Mouse (Mus musculus): ENCODE data around the gene Nsun4. TPM values are rescaled to one million over a fixed set of nuclear protein-coding genes. Genes with fewer than 3 reads are reported as not detected.
A peak's percentile ranks its signal among the peaks of the same experiment; 100 is the strongest.

Nsun4 gene
- polyA plus RNA-seq (2014; fragmentation: Nextera tagmentation; extraction: Ambion mirVana): 16.9 and 20.0 TPM in 2 replicates

DNA sequence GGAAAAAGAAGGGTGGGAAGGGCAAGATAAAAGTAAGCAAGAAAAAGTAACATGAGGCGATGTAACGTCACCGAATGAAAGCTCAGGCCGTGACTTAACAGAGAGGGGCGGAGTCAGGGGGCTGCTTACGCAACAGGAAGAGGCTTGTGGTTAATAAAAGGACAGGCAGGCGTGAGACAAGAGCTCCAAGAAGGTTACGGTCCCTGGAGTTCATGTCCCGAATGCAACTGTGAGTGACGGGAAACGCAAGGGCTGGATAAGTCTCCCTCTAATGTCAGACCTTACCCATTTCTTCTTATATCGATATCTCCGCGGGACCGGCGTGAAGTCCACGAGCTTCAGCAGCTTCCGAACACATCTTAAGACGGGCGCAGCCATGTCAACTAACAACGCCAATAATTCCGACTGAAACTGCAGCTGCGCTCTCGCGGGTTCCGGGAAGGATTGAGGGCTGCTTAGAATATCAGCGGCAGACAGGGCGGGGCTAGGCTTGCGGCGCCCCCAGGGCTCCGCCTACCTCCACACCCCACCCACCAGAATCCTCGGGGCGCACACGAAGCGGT, at the start of gene Nsun4:
Gene Nsun4, minus strand, starts transcription at position 478 of the 563 bp plus-strand sequence.
- WGBS: under 1% methylated on average over 35 of the region's 35 CpGs
- H3K4me3 ChIP-seq (ENCODE audit: low read depth, low read length): peak within 1 kb of the TSS; percentile 57
- no peaks in the 10 kb centered on the region for H3K27me3 ChIP-seq (ENCODE audit: control insufficient read depth, insufficient read depth, low read length)
- DNase-seq (ENCODE audit: low spot score): peak; percentile 91
- peak; percentile 94 for ATAC-seq (ENCODE audit: insufficient number of reproducible peaks, low FRiP score, low TSS enrichment, low read depth)
- peaks cover 6% of the 10 kb centered on the region; the same call in 1 of the 2 replicates for H3K4me1 ChIP-seq (ENCODE audit: control insufficient read depth, insufficient read depth, low read length)
- H3K4me2 ChIP-seq (ENCODE audit: low read depth, severe bottlenecking): peak within 1 kb of the TSS; percentile 83
- no peaks in the 10 kb centered on the region for H3K36me3 ChIP-seq (ENCODE audit: control insufficient read depth, insufficient read depth, low read length)
- H3K27ac ChIP-seq (replicated peaks; ENCODE audit: low read depth, low read length): peak within 1 kb of the TSS; percentile 84
- H3K9ac ChIP-seq (ENCODE audit: low read length): peak within 1 kb of the TSS; percentile 60
- H3K9me3 ChIP-seq (ENCODE audit: control insufficient read depth, low read length): no peaks in the 10 kb centered on the region

DNA sequence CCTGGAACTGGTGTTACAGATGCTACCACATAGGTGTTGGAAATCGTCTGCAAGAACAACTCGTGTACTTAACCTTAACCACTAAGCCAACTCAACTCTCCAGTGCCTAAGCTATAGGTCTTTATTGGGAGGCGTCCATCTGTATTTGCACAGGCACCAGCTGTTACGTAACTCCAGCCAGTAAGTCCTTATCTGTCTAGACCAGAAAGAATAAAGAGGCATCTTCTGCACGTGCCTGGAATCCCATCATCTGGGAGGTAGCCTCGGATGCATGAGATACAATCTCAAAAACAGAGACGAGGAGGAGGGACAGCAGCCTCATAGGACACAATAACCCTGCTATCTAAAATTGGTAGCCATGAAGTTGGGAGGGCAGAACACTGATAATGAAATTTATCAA, 47.3 kb upstream of the Nsun4 start:
- H3K4me2 ChIP-seq (ENCODE audit: low read depth, severe bottlenecking): no peak overlapping the region
- H3K4me1 ChIP-seq (ENCODE audit: control insufficient read depth, insufficient read depth, low read length): no peaks in the 10 kb centered on the region
- 86% methylated on average over 7 of the region's 7 CpGs for WGBS
- H3K27me3 ChIP-seq (ENCODE audit: control insufficient read depth, insufficient read depth, low read length): no peaks in the 10 kb centered on the region
- no peak for DNase-seq (ENCODE audit: low spot score)
- no peak overlapping the region for H3K4me3 ChIP-seq (ENCODE audit: low read depth, low read length)
- H3K9ac ChIP-seq (ENCODE audit: low read length): no peak overlapping the region
- no peak overlapping the region for H3K27ac ChIP-seq (replicated peaks; ENCODE audit: low read depth, low read length)
- ATAC-seq (ENCODE audit: insufficient number of reproducible peaks, low FRiP score, low TSS enrichment, low read depth): no peak
- H3K9me3 ChIP-seq (ENCODE audit: control insufficient read depth, low read length): no peaks in the 10 kb centered on the region
- peaks cover 42% of the 10 kb centered on the region for H3K36me3 ChIP-seq (ENCODE audit: control insufficient read depth, insufficient read depth, low read length)

DNA sequence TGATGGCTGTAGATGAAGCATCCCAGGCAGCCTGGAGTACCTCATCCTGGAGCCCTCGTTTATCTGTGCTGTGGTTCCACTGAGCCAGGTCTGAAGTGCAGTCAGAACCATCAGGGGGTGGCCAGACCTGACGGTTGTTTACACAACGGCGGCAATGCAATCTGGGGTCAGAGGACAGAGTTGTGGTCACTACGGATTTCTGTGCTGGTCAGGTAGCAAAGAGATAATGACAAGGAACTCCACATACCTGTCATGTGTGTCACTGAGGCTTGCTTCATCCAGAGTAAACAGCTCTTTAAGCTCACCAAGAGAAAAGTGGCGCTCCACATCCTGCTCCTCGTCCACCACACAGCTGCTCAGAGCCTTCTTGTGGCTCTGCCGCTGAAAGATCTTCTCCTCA, 43.5 kb upstream of the Nsun4 start:
- no peaks in the 10 kb centered on the region for H3K9me3 ChIP-seq (ENCODE audit: control insufficient read depth, low read length)
- no peak overlapping the region for H3K9ac ChIP-seq (ENCODE audit: low read length)
- 85% methylated on average over 8 of the region's 8 CpGs for WGBS
- DNase-seq (ENCODE audit: low spot score) (no peak), ATAC-seq (ENCODE audit: insufficient number of reproducible peaks, low FRiP score, low TSS enrichment, low read depth) (no peak)
- H3K4me3 ChIP-seq (ENCODE audit: low read depth, low read length): no peak overlapping the region
- H3K27ac ChIP-seq (replicated peaks; ENCODE audit: low read depth, low read length): no peak overlapping the region
- peaks cover 50% of the 10 kb centered on the region for H3K36me3 ChIP-seq (ENCODE audit: control insufficient read depth, insufficient read depth, low read length)
- no peaks in the 10 kb centered on the region for H3K27me3 ChIP-seq (ENCODE audit: control insufficient read depth, insufficient read depth, low read length)
- no peak overlapping the region for H3K4me2 ChIP-seq (ENCODE audit: low read depth, severe bottlenecking)
- no peaks in the 10 kb centered on the region for H3K4me1 ChIP-seq (ENCODE audit: control insufficient read depth, insufficient read depth, low read length)

DNA sequence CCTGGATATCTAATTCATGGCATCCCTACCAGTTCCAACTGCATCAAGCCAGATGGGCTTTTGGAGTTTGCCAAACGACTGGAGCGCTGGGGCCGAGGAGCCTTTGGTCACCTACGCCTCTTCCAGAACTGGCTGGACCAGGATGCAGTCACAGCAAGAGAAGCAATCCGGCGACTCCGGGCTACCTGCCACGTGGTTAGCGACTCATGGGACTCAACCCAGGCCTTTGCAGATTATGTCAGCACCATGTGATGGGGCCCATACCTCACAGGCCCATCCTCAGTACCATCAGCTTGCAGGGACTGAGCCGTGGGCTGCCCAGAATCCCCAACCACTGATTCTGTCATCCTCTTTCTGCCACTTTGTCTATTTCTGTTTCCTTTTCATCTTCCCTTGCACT, 42.6 kb upstream of the Nsun4 start:
- no peak overlapping the region for H3K27ac ChIP-seq (replicated peaks; ENCODE audit: low read depth, low read length)
- H3K4me3 ChIP-seq (ENCODE audit: low read depth, low read length): no peak overlapping the region
- DNase-seq (ENCODE audit: low spot score) (no peak), ATAC-seq (ENCODE audit: insufficient number of reproducible peaks, low FRiP score, low TSS enrichment, low read depth) (no peak)
- H3K4me1 ChIP-seq (ENCODE audit: control insufficient read depth, insufficient read depth, low read length): no peaks in the 10 kb centered on the region
- H3K9me3 ChIP-seq (ENCODE audit: control insufficient read depth, low read length): no peaks in the 10 kb centered on the region
- 89% methylated on average over 10 of the region's 10 CpGs for WGBS
- H3K9ac ChIP-seq (ENCODE audit: low read length): no peak overlapping the region
- peaks cover 46% of the 10 kb centered on the region for H3K36me3 ChIP-seq (ENCODE audit: control insufficient read depth, insufficient read depth, low read length)
- no peaks in the 10 kb centered on the region for H3K27me3 ChIP-seq (ENCODE audit: control insufficient read depth, insufficient read depth, low read length)
- no peak overlapping the region for H3K4me2 ChIP-seq (ENCODE audit: low read depth, severe bottlenecking)

DNA sequence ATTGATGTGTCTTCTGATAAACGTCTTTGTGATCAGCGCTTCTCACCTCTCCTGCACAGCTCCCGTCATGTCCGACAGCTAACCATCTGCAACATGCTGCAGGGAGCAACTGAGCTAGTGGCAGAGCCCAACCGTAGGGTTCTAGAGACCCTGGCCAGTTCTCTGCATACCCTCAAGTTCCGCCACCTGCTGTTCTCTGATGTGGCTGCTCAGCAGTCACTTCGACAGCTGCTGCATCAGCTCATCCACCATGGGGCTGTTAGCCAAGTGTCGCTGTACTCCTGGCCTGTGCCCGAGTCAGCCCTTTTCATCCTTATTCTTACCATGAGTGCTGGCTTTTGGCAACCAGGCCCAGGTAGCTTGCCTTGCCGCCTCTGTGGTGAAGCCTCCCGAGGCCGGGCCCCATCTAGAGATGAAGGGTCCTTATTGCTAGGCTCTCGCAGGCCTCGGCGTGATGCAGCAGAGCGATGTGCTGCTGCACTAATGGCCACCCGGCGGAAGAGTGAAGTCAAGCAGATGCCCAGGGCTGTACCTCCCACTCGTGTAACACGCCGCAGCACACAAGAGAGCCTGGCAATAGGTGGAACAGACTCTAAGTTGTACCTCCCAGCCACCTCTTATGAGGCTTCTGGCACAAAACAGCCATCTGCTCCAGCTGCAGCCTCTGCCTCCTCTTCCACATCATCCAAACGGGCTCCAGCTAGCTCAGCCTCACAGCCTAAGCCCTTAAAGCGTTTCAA, 35.0 kb upstream of the Nsun4 start:
- Histone ChIP-seq H3K4me1 (ENCODE audit: control insufficient read depth, insufficient read depth, low read length) (no peaks in the 10 kb centered on the region), H3K27ac (replicated peaks; ENCODE audit: low read depth, low read length) (no peak overlapping the region), H3K4me3 (ENCODE audit: low read depth, low read length) (no peak overlapping the region), H3K36me3 (ENCODE audit: control insufficient read depth, insufficient read depth, low read length) (peaks cover 20% of the 10 kb centered on the region), H3K4me2 (ENCODE audit: low read depth, severe bottlenecking) (no peak overlapping the region), H3K9ac (ENCODE audit: low read length) (no peak overlapping the region), H3K9me3 (ENCODE audit: control insufficient read depth, low read length) (no peaks in the 10 kb centered on the region), H3K27me3 (ENCODE audit: control insufficient read depth, insufficient read depth, low read length) (no peaks in the 10 kb centered on the region)
- 91% methylated on average over 23 of the region's 23 CpGs for whole genome bisulfite sequencing
- DNase-seq (ENCODE audit: low spot score) (no peak), ATAC-seq (ENCODE audit: insufficient number of reproducible peaks, low FRiP score, low TSS enrichment, low read depth) (no peak)

DNA sequence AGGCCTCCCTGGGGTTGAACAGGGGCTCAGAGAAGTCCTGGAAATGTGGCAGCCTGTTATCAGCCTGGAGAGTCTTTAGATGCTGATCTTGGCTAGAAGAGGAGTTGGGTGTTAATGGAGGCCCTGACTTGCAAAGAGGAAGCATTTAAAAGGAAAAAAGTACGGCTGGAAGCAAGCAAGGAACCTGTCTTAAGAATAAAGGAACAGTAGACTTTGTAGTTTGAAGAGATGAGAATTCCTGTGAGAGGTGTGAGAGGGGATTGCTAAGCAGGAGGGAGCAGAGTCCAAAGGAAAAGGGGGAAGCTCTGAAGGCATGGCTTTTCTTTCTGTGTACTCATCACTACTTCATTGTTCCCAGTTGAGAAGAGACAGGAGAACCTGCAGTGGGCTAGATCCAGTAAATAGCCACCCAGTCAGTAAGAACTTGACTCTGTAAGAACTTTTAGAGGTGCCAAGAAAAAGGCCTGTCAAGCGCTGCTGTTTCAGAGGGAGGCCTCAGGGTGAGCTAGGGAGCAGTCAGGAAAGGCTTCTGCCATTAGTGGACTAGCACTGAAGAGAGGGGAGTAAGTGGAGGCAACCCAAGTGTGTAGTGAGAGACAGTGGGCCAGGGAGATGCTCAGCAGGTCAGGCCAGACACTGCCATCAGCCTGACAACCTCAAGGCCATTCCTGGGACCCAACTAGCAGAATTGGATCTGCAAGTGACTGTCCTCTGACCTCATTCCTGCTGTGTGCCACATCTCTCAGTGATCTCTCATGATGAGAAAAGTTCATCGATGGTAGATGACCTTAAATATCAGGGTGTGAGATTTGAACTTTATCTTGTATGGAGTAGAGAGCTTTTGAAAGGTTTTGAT, 23.8 kb upstream of the Nsun4 start:
- ATAC-seq (ENCODE audit: insufficient number of reproducible peaks, low FRiP score, low TSS enrichment, low read depth): no peak
- Histone ChIP-seq H3K4me2 (ENCODE audit: low read depth, severe bottlenecking) (peak overlapping the region; percentile 57), H3K27me3 (ENCODE audit: control insufficient read depth, insufficient read depth, low read length) (no peaks in the 10 kb centered on the region), H3K4me3 (ENCODE audit: low read depth, low read length) (peak overlapping the region; percentile 99), H3K9me3 (ENCODE audit: control insufficient read depth, low read length) (no peaks in the 10 kb centered on the region), H3K27ac (replicated peaks; ENCODE audit: low read depth, low read length) (0 out of 2 replicates have a peak overlapping the region, but pooled peaks have one; percentile 98), H3K36me3 (ENCODE audit: control insufficient read depth, insufficient read depth, low read length) (peaks cover 13% of the 10 kb centered on the region), H3K4me1 (ENCODE audit: control insufficient read depth, insufficient read depth, low read length) (peaks cover 14% of the 10 kb centered on the region), H3K9ac (ENCODE audit: low read length) (peak overlapping the region; percentile 98)
- no peak for DNase-seq (ENCODE audit: low spot score)
- 63% methylated on average over 3 of the region's 3 CpGs for WGBS

DNA sequence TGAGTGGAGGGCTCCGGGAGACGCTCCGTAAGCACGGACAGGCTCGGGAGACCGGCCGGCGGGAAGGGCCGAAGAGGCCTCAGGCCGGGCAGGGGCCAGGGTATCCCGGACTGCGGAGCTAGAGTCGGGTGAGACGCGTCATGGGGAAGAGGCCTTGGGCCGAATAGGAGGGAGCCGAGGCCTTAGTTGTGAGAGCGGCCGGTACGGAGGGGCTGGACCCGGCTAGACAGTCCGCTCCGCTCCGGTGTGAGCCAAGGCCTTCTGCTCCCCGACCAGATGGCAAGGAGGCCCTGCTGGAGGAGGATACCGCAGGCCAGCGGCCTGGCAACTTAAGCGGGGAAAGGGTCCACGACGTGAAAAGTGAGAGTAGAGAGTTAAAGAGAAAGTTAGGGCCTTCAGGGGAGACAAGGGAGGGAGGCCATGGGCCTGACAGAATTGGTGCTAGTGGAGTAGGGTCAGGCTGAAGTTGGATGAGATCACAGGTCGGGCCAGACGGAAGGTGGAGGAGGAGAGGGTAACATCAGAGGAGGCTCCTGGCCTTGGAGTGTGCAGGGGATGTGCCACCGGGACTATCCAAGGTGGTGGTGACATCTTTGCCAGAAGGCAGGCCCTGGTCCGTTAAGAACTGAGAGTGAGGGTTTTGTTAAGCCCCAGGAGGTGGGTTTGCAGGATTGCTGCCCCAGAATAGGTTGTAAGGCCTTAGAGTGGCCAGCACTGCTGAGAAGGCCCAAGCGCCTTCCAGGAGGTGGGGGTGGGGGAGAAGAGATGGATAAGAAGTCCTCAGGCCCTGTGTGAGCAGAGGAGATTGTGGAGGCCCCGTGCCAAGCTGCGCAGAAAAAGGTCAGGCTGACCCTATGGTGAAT, 22.9 kb upstream of the Nsun4 start:
- peak; percentile 61 for DNase-seq (ENCODE audit: low spot score)
- Histone ChIP-seq H3K27me3 (ENCODE audit: control insufficient read depth, insufficient read depth, low read length) (no peaks in the 10 kb centered on the region), H3K4me1 (ENCODE audit: control insufficient read depth, insufficient read depth, low read length) (peaks cover 14% of the 10 kb centered on the region), H3K9ac (ENCODE audit: low read length) (peak overlapping the region; percentile 98), H3K9me3 (ENCODE audit: control insufficient read depth, low read length) (no peaks in the 10 kb centered on the region), H3K27ac (replicated peaks; ENCODE audit: low read depth, low read length) (peak overlapping the region; percentile 98), H3K36me3 (ENCODE audit: control insufficient read depth, insufficient read depth, low read length) (peaks cover 13% of the 10 kb centered on the region), H3K4me3 (ENCODE audit: low read depth, low read length) (peak overlapping the region; percentile 99), H3K4me2 (ENCODE audit: low read depth, severe bottlenecking) (peak overlapping the region; percentile 57)
- 3% methylated on average over 37 of the region's 37 CpGs for WGBS
- ATAC-seq (ENCODE audit: insufficient number of reproducible peaks, low FRiP score, low TSS enrichment, low read depth): peak; percentile 11; the same call in 1 of the 2 replicates
